In the genomic region with DNA sequence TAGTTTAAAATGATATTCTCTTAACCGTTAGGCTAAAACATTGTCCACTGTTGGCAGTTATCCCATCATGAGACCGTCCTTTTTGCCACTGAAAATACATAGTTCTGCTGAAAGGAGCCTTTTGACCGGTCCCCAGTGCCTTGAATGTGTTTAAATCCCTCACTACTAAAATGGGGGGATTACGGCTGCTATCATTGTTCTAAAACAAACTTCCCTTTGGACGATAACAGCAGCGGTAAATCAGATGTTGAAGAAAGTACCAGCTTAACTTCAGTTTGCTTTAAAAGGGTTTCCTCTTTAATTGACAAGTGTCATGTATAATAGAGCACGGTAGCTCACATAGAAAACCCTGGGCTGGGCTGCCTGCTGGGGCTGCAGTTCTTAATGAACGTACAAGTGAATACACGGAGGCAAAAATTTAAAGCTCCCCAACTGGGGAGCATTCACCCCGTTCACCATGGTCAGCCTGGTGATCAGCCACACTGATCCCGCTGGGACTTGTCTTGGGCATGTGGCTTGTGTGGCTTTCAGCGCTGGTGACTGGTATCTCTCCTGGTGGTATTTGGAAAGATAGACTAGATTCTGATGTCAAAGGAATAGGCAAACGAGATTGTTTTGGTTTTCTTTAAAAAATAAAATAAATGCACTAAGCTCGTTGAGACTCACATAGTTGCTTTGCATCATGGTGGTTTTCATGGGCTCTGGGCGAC, we compare ENCODE assay signal across 10 mouse cellular contexts.
A peak's percentile ranks its signal among the peaks of the same experiment; 100 is the strongest.
DNase-seq lines count a peak whose midpoint lies in the region; ATAC-seq and TF ChIP-seq lines count a peak whose summit lies in the region.
"Had no signal": no experiment of that assay in that cellular context is flagged by ENCODE, and none has a peak within 500 bp of the region (broad histone marks: within the 10 kb centered on the region; RNA-seq: fewer than 3 reads in every experiment).

No protein-coding gene starts in this region.

- 0 out of 2 replicates have a peak overlapping the region, but pooled peaks have one; percentile 55 for H3K27ac ChIP-seq in kidney, postnatal 0 days
- H3K27ac ChIP-seq in embryonic facial prominence, embryonic 13.5 days: peak overlapping the region; percentile 90
- H3K27ac ChIP-seq in limb, embryonic 13.5 days: peak overlapping the region; percentile 76

- no peak overlapping the region for H3K4me2 ChIP-seq in kidney, postnatal 0 days (ENCODE audit: low read length)
- peak overlapping the region; percentile 45 for H3K4me2 ChIP-seq in embryonic facial prominence, embryonic 13.5 days
- H3K4me2 ChIP-seq in limb, embryonic 13.5 days (replicated peaks): peak overlapping the region; percentile 52

- H3K36me3 ChIP-seq in kidney, postnatal 0 days (ENCODE audit: insufficient read depth, low read length): no peaks in the 10 kb centered on the region
- H3K36me3 ChIP-seq in embryonic facial prominence, embryonic 13.5 days: peaks cover 4% of the 10 kb centered on the region; the same call in 1 of the 2 replicates
- peaks cover 12% of the 10 kb centered on the region; the same call in 1 of the 2 replicates for H3K36me3 ChIP-seq in limb, embryonic 13.5 days

- H3K4me3 ChIP-seq in kidney, postnatal 0 days (replicated peaks; ENCODE audit: low read depth, low read length): no peak overlapping the region
- H3K4me3 ChIP-seq in embryonic facial prominence, embryonic 13.5 days: no peak overlapping the region
- H3K4me3 ChIP-seq in limb, embryonic 13.5 days: no peak overlapping the region

- TF ChIP-seq CTCF in kidney, postnatal 0 days (IDR thresholded peaks at IDR 0.05; ENCODE audit: low read depth): no peak

- ATAC-seq in kidney, postnatal 0 days (replicated peaks; ENCODE audit: low FRiP score, low read depth): no peak
- ATAC-seq in embryonic facial prominence, embryonic 13.5 days (ENCODE audit: insufficient number of reproducible peaks, insufficient read depth, low FRiP score, low TSS enrichment, low read depth): no peak
- no peak for ATAC-seq in limb, embryonic 13.5 days (ENCODE audit: low FRiP score, low read depth)

- peak; percentile 24 for DNase-seq in embryo, embryonic 10.5 days (ENCODE audit: low spot score)
- no peak for DNase-seq in embryo, embryonic 10 days (ENCODE audit: low spot score)
- DNase-seq in kidney, postnatal 0 days (ENCODE audit: low spot score): no peak
- no peak for DNase-seq in kidney, postnatal 25 days
- DNase-seq in adrenal gland, adult 2 months: no peak
- DNase-seq in Muller cell, postnatal 12 days (ENCODE audit: inconsistent ontology term): no peak
- DNase-seq: cerebellum, adult 9-10 months; lung, postnatal 4 days had no signal

- no peaks in the 10 kb centered on the region for H3K9me3 ChIP-seq in kidney, postnatal 0 days (replicated peaks; ENCODE audit: low read length)
- no peaks in the 10 kb centered on the region for H3K9me3 ChIP-seq in embryonic facial prominence, embryonic 13.5 days
- H3K9me3 ChIP-seq in limb, embryonic 13.5 days: no peaks in the 10 kb centered on the region

- 77% methylated on average over 15 of the region's 15 CpGs for WGBS in kidney, postnatal 0 days
- WGBS in embryonic facial prominence, embryonic 13.5 days: 39% methylated on average over 15 of the region's 15 CpGs
- 44% methylated on average over 15 of the region's 15 CpGs for WGBS in limb, embryonic 13.5 days

- no peaks in the 10 kb centered on the region for H3K27me3 ChIP-seq in kidney, postnatal 0 days (ENCODE audit: insufficient read depth, low read length)
- no peaks in the 10 kb centered on the region for H3K27me3 ChIP-seq in embryonic facial prominence, embryonic 13.5 days
- no peaks in the 10 kb centered on the region for H3K27me3 ChIP-seq in limb, embryonic 13.5 days

- H3K9ac ChIP-seq in kidney, postnatal 0 days (ENCODE audit: low read depth, low read length): no peak overlapping the region
- no peak overlapping the region for H3K9ac ChIP-seq in embryonic facial prominence, embryonic 13.5 days
- no peak overlapping the region for H3K9ac ChIP-seq in limb, embryonic 13.5 days

- peaks cover 11% of the 10 kb centered on the region for H3K4me1 ChIP-seq in kidney, postnatal 0 days (replicated peaks; ENCODE audit: insufficient read depth, low read length)
- peaks cover 72% of the 10 kb centered on the region for H3K4me1 ChIP-seq in embryonic facial prominence, embryonic 13.5 days
- peaks cover 74% of the 10 kb centered on the region for H3K4me1 ChIP-seq in limb, embryonic 13.5 days
